Mouse (Mus musculus) gastrocnemius, postnatal 25 days (tissue): ENCODE measurements around the gene Cckbr. TPM values are rescaled to one million over a fixed set of nuclear protein-coding genes. Genes with fewer than 3 reads are reported as not detected.

Source experiments
- DNase-seq: peaks from one replicate; pipeline ENCODE4 v3.0.0; 2022
- total RNA-seq, 2 experiments: library from RNA; stranded (reverse); gene quantifications; 1 replicate in 1 of 2; 2 replicates in 1 of 2; pipeline ENCODE4 v1.2.3; 2021

Gene Cckbr
- total RNA-seq, 2 experiments from 2014 or later = not detected

GRCm38 (mm10) chr7:105497881-105498280, 72.3 kb downstream of the Cckbr start:
- DNase-seq = no peak

GRCm38 (mm10) chr7:105498854-105499492, 73.4 kb downstream of the Cckbr start:
- no peak for DNase-seq

GRCm38 (mm10) chr7:105499676-105500075, 74.1 kb downstream of the Cckbr start:
- no peak for DNase-seq

GRCm38 (mm10) chr7:105501984-105502383, 76.5 kb downstream of the Cckbr start:
- DNase-seq = no peak

GRCm38 (mm10) chr7:105507257-105507656, 81.7 kb downstream of the Cckbr start:
- no peak for DNase-seq

- DNase-seq = no peak
Observed at GRCm38 (mm10) chr7:105510143-105510542, 84.6 kb downstream of the Cckbr start.

GRCm38 (mm10) chr7:105513845-105514291, 88.3 kb downstream of the Cckbr start:
- DNase-seq = no peak

GRCm38 (mm10) chr7:105514561-105514960, 89.0 kb downstream of the Cckbr start:
- DNase-seq = no peak

GRCm38 (mm10) chr7:105515178-105515577, 89.6 kb downstream of the Cckbr start:
- DNase-seq = no peak

GRCm38 (mm10) chr7:105516669-105517360, 91.3 kb downstream of the Cckbr start:
- no peak for DNase-seq

- no peak for DNase-seq
Observed at GRCm38 (mm10) chr7:105519336-105519735, 93.8 kb downstream of the Cckbr start.

- DNase-seq = no peak
Observed at GRCm38 (mm10) chr7:105519771-105520170, 94.2 kb downstream of the Cckbr start.

GRCm38 (mm10) chr7:105520201-105520600, 94.7 kb downstream of the Cckbr start:
- no peak for DNase-seq

Other genes starting within 250 kb of the Cckbr start
- gene Olfr685, start 239.7 kb upstream of the Cckbr start, total RNA-seq = not detected
- not detected for gene Olfr686, start 218.2 kb upstream of the Cckbr start, total RNA-seq
- gene Olfr688, start 137.6 kb upstream of the Cckbr start, total RNA-seq = not detected
- gene Olfr689, start 114.6 kb upstream of the Cckbr start, total RNA-seq = not detected
- not detected for gene Olfr690, start 91.6 kb upstream of the Cckbr start, total RNA-seq
- not detected for gene Olfr691, start 83.5 kb upstream of the Cckbr start, total RNA-seq
- not detected for gene Olfr692, start 57.5 kb upstream of the Cckbr start, total RNA-seq
- gene Gm5901, start 50.7 kb upstream of the Cckbr start, total RNA-seq = not detected
- gene Fam160a2, start 25.7 kb upstream of the Cckbr start, total RNA-seq = 10 to 100 TPM; 12.5 to 12.9 TPM
- not detected for gene Cnga4, start 21.2 kb upstream of the Cckbr start, total RNA-seq
- 10 to 100 TPM; 14.3 to 19.6 TPM for gene Cavin3, start 56.6 kb downstream of the Cckbr start, total RNA-seq
- 10 to 100 TPM; 48.6 to 51.5 TPM for gene Smpd1, start 128.6 kb downstream of the Cckbr start, total RNA-seq
- 1 to 10 TPM; 6.5 to 9.1 TPM for gene Apbb1, start 155.9 kb downstream of the Cckbr start, total RNA-seq
- not detected for gene Hpx, start 174.4 kb downstream of the Cckbr start, total RNA-seq
- 10 to 100 TPM; 14.7 to 17.0 TPM for gene Trim3, start 207.8 kb downstream of the Cckbr start, total RNA-seq
- 10 to 100 TPM; 58.3 to 59.5 TPM for gene Timm10b, start 214.3 kb downstream of the Cckbr start, total RNA-seq
- 10 to 100 TPM in 1 of 2 experiments, 1 to 10 TPM in 1; 9.9 to 11.0 TPM for gene Arfip2, start 214.7 kb downstream of the Cckbr start, total RNA-seq
- gene Gm45799, start 214.8 kb downstream of the Cckbr start, total RNA-seq = 1 to 10 TPM; 1.8 to 3.1 TPM
- gene Dnhd1, start 225.1 kb downstream of the Cckbr start, total RNA-seq = under 1 TPM; 0.69 to 0.99 TPM